ENCODE assay signal across 23 mouse cellular contexts in the genomic region with DNA sequence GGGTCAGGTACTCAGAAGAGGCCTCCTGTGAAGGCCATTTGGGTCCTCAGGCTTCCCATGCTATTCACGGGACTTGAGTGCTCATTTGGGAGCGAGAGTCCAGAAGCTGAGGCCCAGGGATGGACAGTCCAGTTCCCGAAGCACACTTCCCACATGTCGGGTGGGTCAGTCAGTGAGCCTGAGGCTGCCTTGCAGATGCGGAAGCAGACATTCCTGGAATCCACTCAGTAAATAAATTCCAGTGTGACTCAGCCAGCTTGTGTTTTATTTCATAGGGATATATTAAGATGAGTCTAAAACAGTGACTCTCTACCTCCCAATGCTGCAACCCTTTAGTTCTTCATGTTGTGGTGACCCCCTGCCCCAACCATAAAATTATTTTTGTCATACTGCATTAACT. TPM values are rescaled to one million over a fixed set of nuclear protein-coding genes. Genes with fewer than 3 reads are reported as not detected.
DNase-seq lines count a peak whose midpoint lies in the region; ATAC-seq and TF ChIP-seq lines count a peak whose summit lies in the region.
"Had no signal": no experiment of that assay in that cellular context is flagged by ENCODE, and none has a peak within 500 bp of the region (broad histone marks: within the 10 kb centered on the region; RNA-seq: fewer than 3 reads in every experiment).

No protein-coding gene starts in this region.

- H3K4me3 ChIP-seq in forebrain, embryonic 13.5 days: no peak overlapping the region
- H3K4me3 ChIP-seq in forebrain, embryonic 12.5 days (replicated peaks): no peak overlapping the region
- no peak overlapping the region for H3K4me3 ChIP-seq in liver, adult 2 months (ENCODE audit: insufficient read depth, low read depth, low read length)
- no peak overlapping the region for H3K4me3 ChIP-seq in liver, embryonic 12.5 days
- no peak overlapping the region for H3K4me3 ChIP-seq in neural tube, embryonic 14.5 days (ENCODE audit: low read depth, low read length)
- no peak overlapping the region for H3K4me3 ChIP-seq in thymus, adult 2 months (ENCODE audit: control insufficient read depth, insufficient read depth, low read length)
- H3K4me3 ChIP-seq: embryonic facial prominence, embryonic 15.5 days; forebrain, embryonic 10.5 days; hindbrain, embryonic 13.5 days; limb, embryonic 15.5 days had no signal

- TF ChIP-seq POLR2A in liver, adult 2 months (IDR thresholded peaks at IDR 0.05; ENCODE audit: extremely low read depth, insufficient read depth, low read length): no peak
- no peak for TF ChIP-seq POLR2A in thymus, adult 2 months (IDR thresholded peaks at IDR 0.05; ENCODE audit: control insufficient read depth, extremely low read depth, insufficient read depth, low read length, poor library complexity)

- H3K9me3 ChIP-seq in forebrain, embryonic 13.5 days (replicated peaks): no peaks in the 10 kb centered on the region
- H3K9me3 ChIP-seq in forebrain, embryonic 12.5 days: no peaks in the 10 kb centered on the region
- H3K9me3 ChIP-seq in liver, embryonic 12.5 days (replicated peaks): no peaks in the 10 kb centered on the region
- no peaks in the 10 kb centered on the region for H3K9me3 ChIP-seq in neural tube, embryonic 14.5 days (ENCODE audit: control insufficient read depth, low read length)
- H3K9me3 ChIP-seq: embryonic facial prominence, embryonic 15.5 days; forebrain, embryonic 10.5 days; hindbrain, embryonic 13.5 days; limb, embryonic 15.5 days had no signal

- H3K79me2 ChIP-seq in liver, adult 2 months (ENCODE audit: control insufficient read depth, insufficient read depth, low read length): no peaks in the 10 kb centered on the region

- WGBS in forebrain, embryonic 13.5 days: 90% methylated on average over 5 of the region's 5 CpGs
- 82% methylated on average over 5 of the region's 5 CpGs for WGBS in forebrain, embryonic 12.5 days
- WGBS in liver, adult 2 months: 67% methylated on average over 5 of the region's 5 CpGs
- 74% methylated on average over 5 of the region's 5 CpGs for WGBS in liver, embryonic 12.5 days (ENCODE audit: insufficient replicate concordance)
- whole genome bisulfite sequencing in neural tube, embryonic 14.5 days: 82% methylated on average over 5 of the region's 5 CpGs
- WGBS in thymus, adult 2 months: 96% methylated on average over 5 of the region's 5 CpGs

- no peaks in the 10 kb centered on the region for H3K27me3 ChIP-seq in forebrain, embryonic 13.5 days
- no peaks in the 10 kb centered on the region for H3K27me3 ChIP-seq in forebrain, embryonic 12.5 days
- H3K27me3 ChIP-seq in liver, adult 2 months (ENCODE audit: control insufficient read depth, insufficient read depth, low read length): no peaks in the 10 kb centered on the region
- no peaks in the 10 kb centered on the region for H3K27me3 ChIP-seq in liver, embryonic 12.5 days (replicated peaks)
- H3K27me3 ChIP-seq in neural tube, embryonic 14.5 days (ENCODE audit: control insufficient read depth, insufficient read depth, low read length): no peaks in the 10 kb centered on the region
- H3K27me3 ChIP-seq in thymus, adult 2 months (ENCODE audit: control insufficient read depth, insufficient read depth, low read length): no peaks in the 10 kb centered on the region
- H3K27me3 ChIP-seq: embryonic facial prominence, embryonic 15.5 days; hindbrain, embryonic 13.5 days; limb, embryonic 15.5 days had no signal

- no peak for TF ChIP-seq CTCF in liver, adult 2 months (IDR thresholded peaks at IDR 0.05; ENCODE audit: low read depth, low read length)
- TF ChIP-seq CTCF in thymus, adult 2 months (IDR thresholded peaks at IDR 0.05; ENCODE audit: borderline replicate concordance, control insufficient read depth, extremely low read depth, insufficient read depth, low read length, poor library complexity): no peak

- H3K9ac ChIP-seq in forebrain, embryonic 13.5 days: no peak overlapping the region
- H3K9ac ChIP-seq in forebrain, embryonic 12.5 days: no peak overlapping the region
- no peak overlapping the region for H3K9ac ChIP-seq in liver, adult 2 months (ENCODE audit: low read depth, low read length)
- no peak overlapping the region for H3K9ac ChIP-seq in liver, embryonic 12.5 days
- H3K9ac ChIP-seq in neural tube, embryonic 14.5 days (replicated peaks; ENCODE audit: low read depth, low read length): no peak overlapping the region
- H3K9ac ChIP-seq: embryonic facial prominence, embryonic 15.5 days; hindbrain, embryonic 13.5 days; limb, embryonic 15.5 days; lung, embryonic 14.5 days had no signal

- peak; percentile 4 for DNase-seq in liver, adult 2 months (ENCODE audit: extremely low read depth, low read depth, low spot score)
- no peak for DNase-seq in neural tube, embryonic 10.5 days (ENCODE audit: extremely low spot score, low spot score)
- no peak for DNase-seq in thymus, adult 2 months
- DNase-seq in gastrocnemius, postnatal 25 days: no peak

- ATAC-seq in forebrain, embryonic 13.5 days: peak; percentile 3; the same call in 1 of the 2 replicates
- ATAC-seq in forebrain, embryonic 12.5 days (ENCODE audit: low FRiP score): no peak
- no peak for ATAC-seq in liver, embryonic 12.5 days
- ATAC-seq in neural tube, embryonic 14.5 days (ENCODE audit: low read depth): peak; percentile 10; the same call in 1 of the 2 replicates

- no peaks in the 10 kb centered on the region for H3K4me1 ChIP-seq in forebrain, embryonic 13.5 days
- H3K4me1 ChIP-seq in forebrain, embryonic 12.5 days: no peaks in the 10 kb centered on the region
- H3K4me1 ChIP-seq in liver, adult 2 months (ENCODE audit: control insufficient read depth, insufficient read depth, low read length): no peaks in the 10 kb centered on the region
- H3K4me1 ChIP-seq in liver, embryonic 12.5 days: peaks cover 13% of the 10 kb centered on the region
- H3K4me1 ChIP-seq in neural tube, embryonic 14.5 days (ENCODE audit: control insufficient read depth, insufficient read depth, low read length): no peaks in the 10 kb centered on the region
- no peaks in the 10 kb centered on the region for H3K4me1 ChIP-seq in thymus, adult 2 months (replicated peaks; ENCODE audit: control insufficient read depth, insufficient read depth, low read length)
- H3K4me1 ChIP-seq: embryonic facial prominence, embryonic 15.5 days; forebrain, embryonic 10.5 days; hindbrain, embryonic 13.5 days; limb, embryonic 15.5 days had no signal

- H3K4me2 ChIP-seq in forebrain, embryonic 13.5 days: no peak overlapping the region
- H3K4me2 ChIP-seq in forebrain, embryonic 12.5 days: no peak overlapping the region
- no peak overlapping the region for H3K4me2 ChIP-seq in liver, embryonic 12.5 days
- H3K4me2 ChIP-seq in neural tube, embryonic 14.5 days (ENCODE audit: low read depth, low read length): no peak overlapping the region
- H3K4me2 ChIP-seq: embryonic facial prominence, embryonic 15.5 days; heart, embryonic 11.5 days; hindbrain, embryonic 13.5 days; limb, embryonic 15.5 days; lung, embryonic 14.5 days had no signal

- H3K36me3 ChIP-seq in forebrain, embryonic 13.5 days (ENCODE audit: poor library complexity, severe bottlenecking): peaks cover 12% of the 10 kb centered on the region; the same call in 1 of the 2 replicates
- H3K36me3 ChIP-seq in forebrain, embryonic 12.5 days (replicated peaks): no peaks in the 10 kb centered on the region
- H3K36me3 ChIP-seq in liver, adult 2 months (ENCODE audit: control insufficient read depth, insufficient read depth, low read length): peaks cover 3% of the 10 kb centered on the region; the same call in 1 of the 2 replicates
- H3K36me3 ChIP-seq in liver, embryonic 12.5 days: peaks cover 10% of the 10 kb centered on the region; the same call in 1 of the 2 replicates
- no peaks in the 10 kb centered on the region for H3K36me3 ChIP-seq in neural tube, embryonic 14.5 days (ENCODE audit: control insufficient read depth, insufficient read depth, low read length)
- no peaks in the 10 kb centered on the region for H3K36me3 ChIP-seq in thymus, adult 2 months (ENCODE audit: control insufficient read depth, insufficient read depth, low read length)

- no peak overlapping the region for H3K27ac ChIP-seq in forebrain, embryonic 13.5 days
- H3K27ac ChIP-seq in forebrain, embryonic 12.5 days: no peak overlapping the region
- H3K27ac ChIP-seq in liver, adult 2 months (replicated peaks; ENCODE audit: insufficient read depth, low read depth, low read length): no peak overlapping the region
- H3K27ac ChIP-seq in liver, embryonic 12.5 days: no peak overlapping the region
- H3K27ac ChIP-seq in neural tube, embryonic 14.5 days (ENCODE audit: low read depth, low read length): no peak overlapping the region
- H3K27ac ChIP-seq in thymus, adult 2 months (ENCODE audit: control insufficient read depth, insufficient read depth, low read length): no peak overlapping the region
- H3K27ac ChIP-seq: embryonic facial prominence, embryonic 15.5 days; forebrain, embryonic 10.5 days; hindbrain, embryonic 13.5 days; kidney, postnatal 0 days; limb, embryonic 15.5 days had no signal

RNA-seq across cellular contexts. Expression of a gene that starts 7.4 kb away (rescaled TPM):
- polyA plus RNA-seq in forebrain, embryonic 13.5 days (2015; fragmentation: Nextera tagmentation; extraction: Ambion mirVana): 14.9 and 16.2 TPM in 2 replicates
- 12.7 and 13.4 TPM in 2 replicates for polyA plus RNA-seq in forebrain, embryonic 12.5 days (2016; fragmentation: Nextera tagmentation; extraction: Ambion mirVana)
- 4.0 and 5.6 TPM in 2 replicates for total RNA-seq in liver, adult 2 months (2014; rRNA removed)
- 11.8 and 15.7 TPM in 2 replicates for polyA plus RNA-seq in liver, adult 2 months (2012; rRNA removed)
- 5.2 and 5.5 TPM in 2 replicates for polyA plus RNA-seq in liver, embryonic 12.5 days (2016; fragmentation: Nextera tagmentation; extraction: Ambion mirVana)
- 19.9 and 21.9 TPM in 2 replicates for polyA plus RNA-seq in neural tube, embryonic 14.5 days (2014; fragmentation: Nextera tagmentation; extraction: Ambion mirVana)
- polyA plus RNA-seq in thymus, adult 2 months (2012; rRNA removed): 128 and 129 TPM in 2 replicates
- 1 to 10 TPM; 2.8 to 3.4 TPM for total RNA-seq in gastrocnemius, postnatal 25 days (2021)

RNA-seq across cellular contexts. Expression of a gene that starts 58.1 kb away (rescaled TPM):
- polyA plus RNA-seq in forebrain, embryonic 13.5 days (2015; fragmentation: Nextera tagmentation; extraction: Ambion mirVana): not detected in 2 replicates
- polyA plus RNA-seq in forebrain, embryonic 12.5 days (2016; fragmentation: Nextera tagmentation; extraction: Ambion mirVana): not detected in 2 replicates
- not detected in 2 replicates for total RNA-seq in liver, adult 2 months (2014; rRNA removed)
- polyA plus RNA-seq in liver, adult 2 months (2012; rRNA removed): not detected in 2 replicates
- not detected in 2 replicates for polyA plus RNA-seq in liver, embryonic 12.5 days (2016; fragmentation: Nextera tagmentation; extraction: Ambion mirVana)
- 0.31 TPM in 1 of 2 replicates, not detected in the other for polyA plus RNA-seq in neural tube, embryonic 14.5 days (2014; fragmentation: Nextera tagmentation; extraction: Ambion mirVana)
- polyA plus RNA-seq in thymus, adult 2 months (2012; rRNA removed): not detected in 2 replicates
- total RNA-seq in gastrocnemius, postnatal 25 days (2021): under 1 TPM; 0.91 to 0.92 TPM
- total RNA-seq: adrenal gland, adult 18-20 months; adrenal gland, postnatal 4 days; CH12.LX; heart, postnatal 10 days; layer of hippocampus, adult 18-20 months; left cerebral cortex, postnatal 36 days; MEL had no signal
- polyA plus RNA-seq: cerebellum, adult 2 months; embryonic facial prominence, embryonic 15.5 days; forebrain, embryonic 10.5 days; heart, embryonic 11.5 days; hindbrain, embryonic 13.5 days; limb, embryonic 15.5 days; lung, embryonic 14.5 days had no signal

Comparison
In these comparisons a context has a peak if more than half of its experiments do, and no peak if none do; other contexts are left out.
1. ATAC-seq: peak in forebrain, embryonic 13.5 days (single experiment) and neural tube, embryonic 14.5 days (single experiment); none in forebrain, embryonic 12.5 days (single experiment) and liver, embryonic 12.5 days (single experiment).